Mouse (Mus musculus) limb, embryonic 14.5 days (tissue): ENCODE data around the gene Cd44. TPM values are rescaled to one million over a fixed set of nuclear protein-coding genes. Genes with fewer than 3 reads are reported as not detected.

ENCODE experiments used
- ATAC-seq: fragments of 200-750 bp; cut with Nextera tagmentation; 2 replicates; pipeline ENCODE4 v1.8.0; 2017; ENCODE audit warnings: low read depth, moderate number of reproducible peaks, moderate TSS enrichment; ENCODE audit not compliant: low FRiP score
- DNase-seq: peaks from one replicate; pipeline ENCODE4 v3.0.0-alpha.2; 2015; ENCODE audit warnings: low spot score
- H3K27ac ChIP-seq: fragments of 300-500 bp; sonication (generic); replicated peaks from 2 replicates; pipeline ENCODE4 v1.5.1; 2014; ENCODE audit warnings: low read depth, mild to moderate bottlenecking, low read length, moderate library complexity, mixed read lengths
- H3K27me3 ChIP-seq: fragments of 300-500 bp; sonication (generic); 2 replicates; pipeline ENCODE4 v1.6.1; 2014; ENCODE audit warnings: low read length, mixed read lengths; ENCODE audit not compliant: control insufficient read depth, insufficient read depth
- H3K36me3 ChIP-seq: fragments of 300-500 bp; sonication (generic); 2 replicates; pipeline ENCODE4 v1.6.1; 2014; ENCODE audit warnings: mild to moderate bottlenecking, low read length, moderate library complexity, mixed read lengths; ENCODE audit not compliant: control insufficient read depth, insufficient read depth
- H3K4me1 ChIP-seq: fragments of 300-500 bp; sonication (generic); 2 replicates; pipeline ENCODE4 v1.6.1; 2014; ENCODE audit warnings: antibody characterized with exemption, low read length, mixed read lengths; ENCODE audit not compliant: control insufficient read depth, insufficient read depth
- H3K4me2 ChIP-seq: fragments of 300-500 bp; sonication (generic); replicated peaks from 2 replicates; pipeline ENCODE4 v1.6.1; 2014; ENCODE audit warnings: low read depth, mild to moderate bottlenecking, low read length, moderate library complexity; ENCODE audit not compliant: severe bottlenecking
- H3K4me3 ChIP-seq: fragments of 300-500 bp; sonication (generic); replicated peaks from 2 replicates; pipeline ENCODE4 v1.5.1; 2014; ENCODE audit warnings: low read length
- H3K9ac ChIP-seq: fragments of 300-500 bp; sonication (generic); 2 replicates; pipeline ENCODE4 v1.6.1; 2014; ENCODE audit warnings: mild to moderate bottlenecking, low read depth, low read length, moderate library complexity; ENCODE audit not compliant: severe bottlenecking
- H3K9me3 ChIP-seq: fragments of 300-500 bp; sonication (generic); 2 replicates; pipeline ENCODE4 v1.6.1; 2016; ENCODE audit warnings: low read length; ENCODE audit not compliant: control insufficient read depth
- POLR2A ChIP-seq: fragments of 200-500 bp; IDR thresholded peaks from 2 replicates; pipeline ENCODE4 v1.8.0; 2012; ENCODE audit warnings: inconsistent platforms, mild to moderate bottlenecking, moderate library complexity, borderline replicate concordance; ENCODE audit not compliant: insufficient read depth, insufficient read length; ENCODE audit errors: extremely low read depth
- WGBS: fragments of 180-500 bp; shearing (Covaris S2); extraction: QIAGEN DNeasy Blood & Tissue Kit; methylation state at CpG from one replicate; pipeline ENCODE4 v1.1.7; 2014; 5-methylcytosine and 5-hydroxymethylcytosine counted together
- polyA plus RNA-seq, 2 experiments: library from polyadenylated mRNA; depleted of rRNA in 1 of 2; stranded (reverse) in 1 of 2; unstranded in 1 of 2; fragments of >200 nt; fragmentation: Nextera tagmentation in 1 of 2; extraction: Ambion mirVana in 1 of 2; gene quantifications; 2 replicates each; pipeline versions ENCODE4 v1.2.1 to v1.2.3; 2012 to 2014

Cd44 gene
- polyA plus RNA-seq, 2 experiments = 29.3 to 46.3 TPM

GRCm38 (mm10) chr2:102882597-102883272, 18.7 kb downstream of the Cd44 start:
- 37% methylated on average over 6 of the region's 6 CpGs for WGBS
- H3K36me3 ChIP-seq = no peaks in the 10 kb centered on the region
- no peaks in the 10 kb centered on the region for H3K9me3 ChIP-seq
- DNase-seq (no peak), ATAC-seq (no peak)
- H3K4me2 ChIP-seq = no peak overlapping the region
- peaks cover 2% of the 10 kb centered on the region; the same call in 1 of the 2 replicates for H3K4me1 ChIP-seq
- H3K27ac ChIP-seq = 0 out of 2 replicates have a peak overlapping the region, but pooled peaks have one; percentile 21
- no peak overlapping the region for H3K9ac ChIP-seq
- no peaks in the 10 kb centered on the region for H3K27me3 ChIP-seq
- H3K4me3 ChIP-seq = no peak overlapping the region
- TF ChIP-seq POLR2A = no peak

- 62% methylated on average over 8 of the region's 8 CpGs for WGBS
- no peak for ATAC-seq
Observed at GRCm38 (mm10) chr2:102882004-102882588, 19.4 kb downstream of the Cd44 start.

GRCm38 (mm10) chr2:102878513-102878912, 23.0 kb downstream of the Cd44 start:
- no peaks in the 10 kb centered on the region for H3K9me3 ChIP-seq
- H3K4me2 ChIP-seq = no peak overlapping the region
- no peaks in the 10 kb centered on the region for H3K36me3 ChIP-seq
- no peak for DNase-seq
- TF ChIP-seq POLR2A = no peak
- no peak for ATAC-seq
- H3K27ac ChIP-seq = no peak overlapping the region
- WGBS = 71% methylated on average over 2 of the region's 2 CpGs
- H3K4me1 ChIP-seq = peaks cover 9% of the 10 kb centered on the region; the same call in 1 of the 2 replicates
- no peak overlapping the region for H3K4me3 ChIP-seq
- no peaks in the 10 kb centered on the region for H3K27me3 ChIP-seq
- H3K9ac ChIP-seq = no peak overlapping the region

More at GRCm38 (mm10) chr2:102882004-102882588, 19.4 kb downstream of the Cd44 start:
- H3K4me1 ChIP-seq = peaks cover 2% of the 10 kb centered on the region; the same call in 1 of the 2 replicates
- no peak for TF ChIP-seq POLR2A
- no peak overlapping the region for H3K4me2 ChIP-seq
- no peak overlapping the region for H3K9ac ChIP-seq
- no peaks in the 10 kb centered on the region for H3K27me3 ChIP-seq
- no peak overlapping the region for H3K4me3 ChIP-seq
- no peaks in the 10 kb centered on the region for H3K36me3 ChIP-seq
- H3K9me3 ChIP-seq = no peaks in the 10 kb centered on the region
- 0 out of 2 replicates have a peak overlapping the region, but pooled peaks have one; percentile 21 for H3K27ac ChIP-seq
- DNase-seq = peak; percentile 61

- Histone ChIP-seq H3K27me3 (no peaks in the 10 kb centered on the region), H3K36me3 (no peaks in the 10 kb centered on the region), H3K4me3 (no peak overlapping the region), H3K27ac (no peak overlapping the region), H3K9ac (no peak overlapping the region), H3K4me1 (peaks cover 7% of the 10 kb centered on the region; the same call in 1 of the 2 replicates), H3K4me2 (no peak overlapping the region), H3K9me3 (no peaks in the 10 kb centered on the region)
- no peak for ATAC-seq
- no peak for DNase-seq
- no peak for TF ChIP-seq POLR2A
- 88% methylated on average over 4 of the region's 4 CpGs for WGBS
Observed at GRCm38 (mm10) chr2:102877463-102877862, 24.0 kb downstream of the Cd44 start.

- Histone ChIP-seq H3K4me1 (0 out of 2 replicates have a peak, but pooled peaks cover 6% of the 10 kb centered on the region), H3K27ac (no peak overlapping the region), H3K36me3 (no peaks in the 10 kb centered on the region), H3K4me2 (no peak overlapping the region), H3K9ac (no peak overlapping the region), H3K4me3 (no peak overlapping the region), H3K9me3 (no peaks in the 10 kb centered on the region), H3K27me3 (no peaks in the 10 kb centered on the region)
- DNase-seq = no peak
- no peak for TF ChIP-seq POLR2A
- ATAC-seq = no peak
- 39% methylated on average over 1 of the region's 1 CpGs for WGBS
Observed at GRCm38 (mm10) chr2:102876141-102876540, 25.3 kb downstream of the Cd44 start.
